Mouse (Mus musculus): Measurements from ENCODE around the gene Hcn3.

Gene Hcn3

GRCm38 (mm10) chr3:89100811-89101210 lies 59.2 kb downstream of the Hcn3 start, which contains the start of gene Gm43738:
Gm43738 (minus strand) TSS chr3:89101099.
- peak; percentile 56 for DNase-seq (ENCODE audit: low read depth)

Measured in NIH3T3 (cell line).